Mouse (Mus musculus) intestine, embryonic 14.5 days (tissue): ENCODE data around the gene Acads. TPM values are rescaled to one million over a fixed set of nuclear protein-coding genes. Genes with fewer than 3 reads are reported as not detected.
"Not testable (repeated sequence)": the region's sequence is repeated elsewhere in the genome, so short reads cannot be mapped to it uniquely, and the experiment has no call there.

ENCODE experiments used
- ATAC-seq: fragments of 200-750 bp; cut with Nextera tagmentation; replicated peaks from 2 replicates; pipeline ENCODE4 v1.8.0; 2017; ENCODE audit warnings: low read depth, moderate number of reproducible peaks, moderate TSS enrichment, moderate library complexity; ENCODE audit not compliant: low FRiP score, low TSS enrichment
- DNase-seq: peaks from one replicate; pipeline ENCODE4 v3.0.0-alpha.2; 2018; ENCODE audit warnings: low spot score
- H3K27ac ChIP-seq: fragments of 300-500 bp; sonication (generic); 2 replicates; pipeline ENCODE4 v1.5.1; 2014; ENCODE audit warnings: low read depth, mild to moderate bottlenecking, control low read depth
- H3K27me3 ChIP-seq: fragments of 300-500 bp; sonication (generic); replicated peaks from 2 replicates; pipeline ENCODE4 v1.6.1; 2014; ENCODE audit warnings: low read length, control low read depth; ENCODE audit not compliant: control insufficient read depth, insufficient read depth
- H3K36me3 ChIP-seq: fragments of 300-500 bp; sonication (generic); 2 replicates; pipeline ENCODE4 v1.6.1; 2014; ENCODE audit warnings: low read length, control low read depth; ENCODE audit not compliant: control insufficient read depth, insufficient read depth
- H3K4me1 ChIP-seq: fragments of 300-500 bp; sonication (generic); replicated peaks from 2 replicates; pipeline ENCODE4 v1.6.1; 2014; ENCODE audit warnings: low read length, control low read depth, mixed read lengths; ENCODE audit not compliant: control insufficient read depth, insufficient read depth
- H3K4me2 ChIP-seq: fragments of 300-500 bp; sonication (generic); 2 replicates; pipeline ENCODE4 v1.6.1; 2014; ENCODE audit warnings: low read length
- H3K4me3 ChIP-seq: fragments of 300-500 bp; sonication (generic); 2 replicates; pipeline ENCODE4 v1.5.1; 2014; ENCODE audit warnings: low read depth, low read length, control low read depth, mixed read lengths
- H3K9ac ChIP-seq: fragments of 300-500 bp; sonication (generic); 2 replicates; pipeline ENCODE4 v1.6.1; 2014; ENCODE audit warnings: mild to moderate bottlenecking, low read length
- H3K9me3 ChIP-seq: fragments of 300-500 bp; sonication (generic); 2 replicates; pipeline ENCODE4 v1.6.1; 2016; ENCODE audit warnings: low read length, control low read depth; ENCODE audit not compliant: control insufficient read depth
- WGBS: fragments of 180-500 bp; shearing (Covaris S2); extraction: QIAGEN DNeasy Blood & Tissue Kit; methylation state at CpG from one replicate; pipeline ENCODE4 v1.1.7; 2014; 5-methylcytosine and 5-hydroxymethylcytosine counted together
- polyA plus RNA-seq: library from polyadenylated mRNA; unstranded; fragments of >200 nt; fragmentation: Nextera tagmentation; extraction: Ambion mirVana; gene quantifications from 2 replicates; pipeline ENCODE4 v1.2.1, GENCODE M21; 2014

Gene Acads
- polyA plus RNA-seq, 1 experiment from 2014 or later: 57.3 TPM

GRCm38 (mm10) chr5:115152132-115152956 is 33.2 kb upstream of the Acads start:
- 42% methylated on average over 8 of the region's 8 CpGs for WGBS
- no peaks in the 10 kb centered on the region for H3K9me3 ChIP-seq
- no peak overlapping the region for H3K4me2 ChIP-seq
- H3K4me3 ChIP-seq: no peak overlapping the region
- H3K27me3 ChIP-seq: no peaks in the 10 kb centered on the region
- DNase-seq (no peak), ATAC-seq (no peak)
- peaks cover 23% of the 10 kb centered on the region for H3K4me1 ChIP-seq
- H3K27ac ChIP-seq: no peak overlapping the region
- H3K36me3 ChIP-seq: peaks cover 51% of the 10 kb centered on the region
- no peak overlapping the region for H3K9ac ChIP-seq

GRCm38 (mm10) chr5:115151457-115151856 is 32.3 kb upstream of the Acads start:
- WGBS: 80% methylated on average over 13 of the region's 13 CpGs

GRCm38 (mm10) chr5:115150991-115151390 is 31.8 kb upstream of the Acads start:
- Histone ChIP-seq H3K4me3 (no peak overlapping the region), H3K9ac (no peak overlapping the region), H3K27ac (no peak overlapping the region), H3K36me3 (peaks cover 65% of the 10 kb centered on the region), H3K4me2 (no peak overlapping the region), H3K9me3 (no peaks in the 10 kb centered on the region), H3K4me1 (peaks cover 21% of the 10 kb centered on the region), H3K27me3 (no peaks in the 10 kb centered on the region)
- DNase-seq (no peak), ATAC-seq (no peak)
- WGBS: 76% methylated on average over 5 of the region's 5 CpGs

More at GRCm38 (mm10) chr5:115151457-115151856, 32.3 kb upstream of the Acads start:
- Histone ChIP-seq H3K36me3 (peaks cover 60% of the 10 kb centered on the region), H3K9me3 (no peaks in the 10 kb centered on the region), H3K4me2 (no peak overlapping the region), H3K9ac (no peak overlapping the region), H3K27me3 (no peaks in the 10 kb centered on the region), H3K4me3 (no peak overlapping the region), H3K4me1 (peaks cover 23% of the 10 kb centered on the region), H3K27ac (no peak overlapping the region)
- no peak for DNase-seq
- no peak for ATAC-seq

GRCm38 (mm10) chr5:115149675-115150459 is 30.7 kb upstream of the Acads start:
- H3K4me2 ChIP-seq: no peak overlapping the region
- no peak overlapping the region for H3K9ac ChIP-seq
- H3K4me1 ChIP-seq: peaks cover 9% of the 10 kb centered on the region
- no peak for DNase-seq
- H3K36me3 ChIP-seq: peaks cover 74% of the 10 kb centered on the region
- ATAC-seq: no peak
- no peaks in the 10 kb centered on the region for H3K9me3 ChIP-seq
- H3K27me3 ChIP-seq: no peaks in the 10 kb centered on the region
- H3K4me3 ChIP-seq: no peak overlapping the region
- no peak overlapping the region for H3K27ac ChIP-seq
- WGBS: 93% methylated on average over 14 of the region's 14 CpGs

GRCm38 (mm10) chr5:115148872-115149271 is 29.7 kb upstream of the Acads start:
- H3K4me2 ChIP-seq, H3K9ac ChIP-seq, H3K9me3 ChIP-seq, DNase-seq, H3K4me1 ChIP-seq, H3K27ac ChIP-seq, H3K4me3 ChIP-seq, ATAC-seq, H3K27me3 ChIP-seq: not testable (repeated sequence)
- peaks cover 84% of the 10 kb centered on the region for H3K36me3 ChIP-seq
- WGBS: no CpG with 5 or more reads among the region's 1 CpGs

- ATAC-seq: no peak
- Histone ChIP-seq H3K4me1 (no peaks in the 10 kb centered on the region), H3K27ac (no peak overlapping the region), H3K4me3 (no peak overlapping the region), H3K9ac (no peak overlapping the region), H3K9me3 (no peaks in the 10 kb centered on the region), H3K36me3 (peaks cover 81% of the 10 kb centered on the region), H3K4me2 (no peak overlapping the region), H3K27me3 (no peaks in the 10 kb centered on the region)
- DNase-seq: no peak
- WGBS: 91% methylated on average over 8 of the region's 8 CpGs
These were observed 29.2 kb upstream of the Acads start for GRCm38 (mm10) chr5:115148378-115148777.

GRCm38 (mm10) chr5:115147388-115147787 is 28.2 kb upstream of the Acads start:
- Histone ChIP-seq H3K27me3 (no peaks in the 10 kb centered on the region), H3K9me3 (no peaks in the 10 kb centered on the region), H3K4me2 (no peak overlapping the region), H3K4me1 (no peaks in the 10 kb centered on the region), H3K27ac (no peak overlapping the region), H3K9ac (no peak overlapping the region), H3K4me3 (no peak overlapping the region), H3K36me3 (peaks cover 79% of the 10 kb centered on the region)
- ATAC-seq (no peak), DNase-seq (no peak)
- 72% methylated on average over 3 of the region's 3 CpGs for WGBS

- Histone ChIP-seq H3K4me3 (no peak overlapping the region), H3K9ac (no peak overlapping the region), H3K27me3 (no peaks in the 10 kb centered on the region), H3K4me2 (no peak overlapping the region), H3K9me3 (no peaks in the 10 kb centered on the region), H3K27ac (no peak overlapping the region), H3K36me3 (peaks cover 76% of the 10 kb centered on the region), H3K4me1 (no peaks in the 10 kb centered on the region)
- DNase-seq (no peak), ATAC-seq (no peak)
These were observed 27.6 kb upstream of the Acads start for GRCm38 (mm10) chr5:115146747-115147130.
